Mouse (Mus musculus): ENCODE results near the gene Pygm. TPM values are rescaled to one million over a fixed set of nuclear protein-coding genes. Genes with fewer than 3 reads are reported as not detected.

Pygm gene
- total and polyA plus RNA-seq, 2 experiments from 2014 or later = 13.2 to 25.8 TPM

- TF ChIP-seq CTCF (IDR thresholded peaks at IDR 0.05) = peak; percentile 77
- Histone ChIP-seq H3K4me1 (ENCODE audit: insufficient read depth, low read length) (no peaks in the 10 kb centered on the region), H3K9me3 (ENCODE audit: low read length) (no peaks in the 10 kb centered on the region), H3K36me3 (ENCODE audit: insufficient read depth, low read length) (peaks cover 74% of the 10 kb centered on the region), H3K4me2 (ENCODE audit: low read depth, low read length, poor library complexity, severe bottlenecking) (no peak overlapping the region), H3K27ac (ENCODE audit: low read depth, low read length) (no peak overlapping the region), H3K9ac (replicated peaks; ENCODE audit: low read length, poor library complexity, severe bottlenecking) (no peak overlapping the region), H3K27me3 (ENCODE audit: insufficient read depth, low read length) (no peaks in the 10 kb centered on the region), H3K4me3 (ENCODE audit: low read depth, low read length) (no peak overlapping the region)
- DNase-seq (ENCODE audit: low spot score) (peak; percentile 88), ATAC-seq (ENCODE audit: low FRiP score) (peak; percentile 29; the same call in 1 of the 2 replicates)
- 63% methylated on average over 12 of the region's 12 CpGs for WGBS
Measured at GRCm38 (mm10) chr19:6373539-6374400, 10.4 kb upstream of the Pygm start.

DNA sequence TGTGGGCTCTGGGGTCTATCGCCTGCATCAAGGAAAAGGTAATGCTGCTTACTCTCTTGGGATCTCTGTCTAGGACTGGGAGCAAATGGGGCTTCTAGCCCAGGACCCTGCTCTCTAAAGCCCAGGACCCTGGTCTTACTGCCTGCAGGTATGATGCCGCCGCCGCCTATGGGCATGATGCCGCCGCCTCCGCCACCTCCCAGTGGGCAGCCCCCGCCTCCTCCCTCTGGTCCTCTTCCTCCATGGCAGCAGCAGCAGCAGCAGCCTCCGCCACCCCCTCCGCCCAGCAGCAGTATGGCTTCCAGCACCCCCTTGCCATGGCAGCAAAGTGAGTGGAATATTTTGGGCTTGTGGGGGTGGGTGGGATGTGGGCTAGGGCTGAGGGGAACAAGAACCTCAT lies 9.6 kb upstream of the Pygm start:
- peaks cover 71% of the 10 kb centered on the region for H3K36me3 ChIP-seq (ENCODE audit: insufficient read depth, low read length)
- no peaks in the 10 kb centered on the region for H3K27me3 ChIP-seq (ENCODE audit: insufficient read depth, low read length)
- ATAC-seq (ENCODE audit: low FRiP score) (no peak), DNase-seq (ENCODE audit: low spot score) (no peak)
- H3K4me2 ChIP-seq (ENCODE audit: low read depth, low read length, poor library complexity, severe bottlenecking) = no peak overlapping the region
- no peak overlapping the region for H3K9ac ChIP-seq (replicated peaks; ENCODE audit: low read length, poor library complexity, severe bottlenecking)
- no peaks in the 10 kb centered on the region for H3K4me1 ChIP-seq (ENCODE audit: insufficient read depth, low read length)
- TF ChIP-seq CTCF (IDR thresholded peaks at IDR 0.05) = no peak
- WGBS = 97% methylated on average over 10 of the region's 10 CpGs
- H3K27ac ChIP-seq (ENCODE audit: low read depth, low read length) = no peak overlapping the region
- H3K9me3 ChIP-seq (ENCODE audit: low read length) = no peaks in the 10 kb centered on the region
- no peak overlapping the region for H3K4me3 ChIP-seq (ENCODE audit: low read depth, low read length)

- no peak for TF ChIP-seq CTCF (IDR thresholded peaks at IDR 0.05)
- no peak for DNase-seq (ENCODE audit: low spot score)
- Histone ChIP-seq H3K4me3 (ENCODE audit: low read depth, low read length) (no peak overlapping the region), H3K4me2 (ENCODE audit: low read depth, low read length, poor library complexity, severe bottlenecking) (no peak overlapping the region), H3K36me3 (ENCODE audit: insufficient read depth, low read length) (peaks cover 68% of the 10 kb centered on the region), H3K9ac (replicated peaks; ENCODE audit: low read length, poor library complexity, severe bottlenecking) (no peak overlapping the region), H3K4me1 (ENCODE audit: insufficient read depth, low read length) (no peaks in the 10 kb centered on the region), H3K27ac (ENCODE audit: low read depth, low read length) (no peak overlapping the region), H3K27me3 (ENCODE audit: insufficient read depth, low read length) (no peaks in the 10 kb centered on the region), H3K9me3 (ENCODE audit: low read length) (no peaks in the 10 kb centered on the region)
- 89% methylated on average over 33 of the region's 42 CpGs for WGBS
- no peak; the same call in 1 of the 2 replicates for ATAC-seq (ENCODE audit: low FRiP score)
Measured at GRCm38 (mm10) chr19:6375423-6376254, 8.6 kb upstream of the Pygm start.

DNA sequence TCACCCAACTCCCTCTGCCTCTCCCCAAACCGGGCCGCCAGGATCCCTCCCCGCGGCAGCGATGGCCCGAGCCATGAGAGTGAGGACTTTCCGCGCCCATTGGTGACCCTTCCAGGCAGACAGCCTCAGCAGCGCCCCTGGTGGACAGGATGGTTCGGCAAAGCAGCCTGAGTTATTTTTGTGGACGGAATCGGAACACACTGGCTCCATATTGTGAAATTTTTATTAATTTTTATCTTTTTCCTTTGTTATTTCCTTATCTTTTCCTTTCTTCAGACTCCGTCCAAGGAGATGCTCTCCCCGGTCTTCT lies 8.0 kb upstream of the Pygm start:
- Histone ChIP-seq H3K4me2 (ENCODE audit: low read depth, low read length, poor library complexity, severe bottlenecking) (no peak overlapping the region), H3K9ac (replicated peaks; ENCODE audit: low read length, poor library complexity, severe bottlenecking) (no peak overlapping the region), H3K27ac (ENCODE audit: low read depth, low read length) (no peak overlapping the region), H3K27me3 (ENCODE audit: insufficient read depth, low read length) (no peaks in the 10 kb centered on the region), H3K4me3 (ENCODE audit: low read depth, low read length) (no peak overlapping the region), H3K9me3 (ENCODE audit: low read length) (no peaks in the 10 kb centered on the region), H3K4me1 (ENCODE audit: insufficient read depth, low read length) (no peaks in the 10 kb centered on the region), H3K36me3 (ENCODE audit: insufficient read depth, low read length) (peaks cover 67% of the 10 kb centered on the region)
- TF ChIP-seq CTCF (IDR thresholded peaks at IDR 0.05) = peak; percentile 78
- WGBS = 77% methylated on average over 14 of the region's 14 CpGs
- DNase-seq (ENCODE audit: low spot score) (peak; percentile 50), ATAC-seq (ENCODE audit: low FRiP score) (no peak)

GRCm38 (mm10) chr19:6376643-6377042 lies 7.6 kb upstream of the Pygm start:
- Histone ChIP-seq H3K9me3 (ENCODE audit: low read length) (no peaks in the 10 kb centered on the region), H3K27me3 (ENCODE audit: insufficient read depth, low read length) (no peaks in the 10 kb centered on the region), H3K36me3 (ENCODE audit: insufficient read depth, low read length) (peaks cover 63% of the 10 kb centered on the region), H3K4me3 (ENCODE audit: low read depth, low read length) (no peak overlapping the region), H3K4me1 (ENCODE audit: insufficient read depth, low read length) (no peaks in the 10 kb centered on the region), H3K27ac (ENCODE audit: low read depth, low read length) (no peak overlapping the region), H3K9ac (replicated peaks; ENCODE audit: low read length, poor library complexity, severe bottlenecking) (no peak overlapping the region), H3K4me2 (ENCODE audit: low read depth, low read length, poor library complexity, severe bottlenecking) (no peak overlapping the region)
- DNase-seq (ENCODE audit: low spot score) (no peak), ATAC-seq (ENCODE audit: low FRiP score) (no peak)
- no peak for TF ChIP-seq CTCF (IDR thresholded peaks at IDR 0.05)
- 74% methylated on average over 2 of the region's 2 CpGs for WGBS
